Mouse (Mus musculus) heart, adult 2 months (tissue): ENCODE data around the gene Smug1. TPM values are rescaled to one million over a fixed set of nuclear protein-coding genes. Genes with fewer than 3 reads are reported as not detected.

Experiments
- DNase-seq, 2 experiments: peaks; one replicate each; pipeline ENCODE4 v3.0.0; 2021
- H3K27ac ChIP-seq: fragments of 200-600 bp; 2 replicates; pipeline ENCODE4 v1.8.1; 2022
- H3K27me3 ChIP-seq: fragments of 200-500 bp; 2 replicates; pipeline ENCODE4 v1.6.1; 2012; ENCODE audit warnings: mild to moderate bottlenecking, low read length, inconsistent platforms, mixed read lengths; ENCODE audit not compliant: control insufficient read depth, insufficient read depth
- H3K36me3 ChIP-seq: fragments of 200-500 bp; 2 replicates; pipeline ENCODE4 v1.6.1; 2012; ENCODE audit warnings: low read length, inconsistent platforms; ENCODE audit not compliant: control insufficient read depth, insufficient read depth
- H3K4me1 ChIP-seq: fragments of 200-500 bp; 2 replicates; pipeline ENCODE4 v1.6.1; 2011; ENCODE audit warnings: low read length; ENCODE audit not compliant: control insufficient read depth, insufficient read depth
- H3K4me3 ChIP-seq: fragments of 200-600 bp; 2 replicates; pipeline ENCODE4 v1.8.1; 2022
- H3K79me2 ChIP-seq: fragments of 200-500 bp; replicated peaks from 2 replicates; pipeline ENCODE4 v1.6.1; 2012; ENCODE audit warnings: mild to moderate bottlenecking, inconsistent platforms, low read length, moderate library complexity, mixed read lengths; ENCODE audit not compliant: control insufficient read depth, insufficient read depth
- H3K9ac ChIP-seq: fragments of 200-500 bp; 2 replicates; pipeline ENCODE4 v1.6.1; 2012; ENCODE audit warnings: low read depth, mild to moderate bottlenecking, control low read depth, inconsistent platforms, low read length, mixed read lengths
- CTCF ChIP-seq: fragments of 200-600 bp; IDR thresholded peaks from 2 replicates; pipeline ENCODE4 v1.8.1; 2022; ENCODE audit warnings: antibody characterized with exemption, mild to moderate bottlenecking, moderate library complexity
- EP300 ChIP-seq: fragments of 200-500 bp; IDR thresholded peaks from 2 replicates; pipeline ENCODE4 v1.6.1; 2011; ENCODE audit warnings: low read depth, low read length, control low read depth; ENCODE audit not compliant: insufficient read depth
- POLR2A ChIP-seq: fragments of 200-500 bp; IDR thresholded peaks from 2 replicates; pipeline ENCODE4 v1.6.1; 2011; ENCODE audit warnings: mild to moderate bottlenecking, low read depth, low read length, control low read depth; ENCODE audit not compliant: insufficient read depth
- WGBS: fragments of 180-500 bp; shearing (Covaris S2); methylation state at CpG from one replicate; pipeline ENCODE4 v1.1.7; 2018; 5-methylcytosine and 5-hydroxymethylcytosine counted together
- intact Hi-C: fragments of 180-260 bp; cut with DNase I; formaldehyde crosslinking; loops from one replicate; pipeline ENCODE4 v1.15.1; 2025
- long read RNA-seq: library from polyadenylated mRNA; stranded (forward); transcript quantifications from one replicate; pipeline ENCODE4 v2.0.0, GENCODE M21; 2021
- polyA plus RNA-seq: library from polyadenylated mRNA; depleted of rRNA; stranded (reverse); fragments of >200 nt; gene quantifications from 2 replicates; pipeline ENCODE4 v1.2.3, GENCODE M21; 2012; rRNA removed
- total RNA-seq, 2 experiments: library from RNA; stranded (reverse); gene quantifications; 2 replicates each; pipeline ENCODE4 v1.2.3; 2021

Smug1 gene
- 10 to 100 TPM; 13.9 to 15.2 TPM for total RNA-seq
- polyA plus RNA-seq: 13.3 and 13.9 TPM in 2 replicates
- long read RNA-seq, partial matches to known transcripts: 18 of 22 reads
- long read RNA-seq, other reads (novel, unspliced or antisense): 3 of 22 reads

GRCm38 (mm10) chr15:103167042-103167615 lies at the start of gene Smug1:
Gene Smug1 (minus strand): TSS chr15:103167092.
- peaks cover 3% of the 10 kb centered on the region for H3K4me1 ChIP-seq
- no peak within 1 kb of the TSS for H3K4me3 ChIP-seq
- intact Hi-C loops: no loop called here
- no peaks in the 10 kb centered on the region for H3K36me3 ChIP-seq
- TF ChIP-seq EP300: no peak
- TF ChIP-seq CTCF: no peak
- TF ChIP-seq POLR2A: no peak
- no peak for DNase-seq
- no peaks in the 10 kb centered on the region for H3K79me2 ChIP-seq
- H3K27me3 ChIP-seq: peaks cover 10% of the 10 kb centered on the region
- H3K27ac ChIP-seq: no peak within 1 kb of the TSS
- H3K9ac ChIP-seq: no peak within 1 kb of the TSS
- 48% methylated on average over 6 of the region's 6 CpGs for WGBS

- Histone ChIP-seq H3K4me3 (no peak overlapping the region), H3K9ac (no peak overlapping the region), H3K27ac (peak overlapping the region; percentile 85), H3K36me3 (peaks cover 9% of the 10 kb centered on the region), H3K27me3 (no peaks in the 10 kb centered on the region), H3K79me2 (0 out of 2 replicates have a peak, but pooled peaks cover 2% of the 10 kb centered on the region), H3K4me1 (peaks cover 3% of the 10 kb centered on the region)
- DNase-seq: no peak
- TF ChIP-seq POLR2A (no peak), CTCF (no peak), EP300 (no peak)
- 70% methylated on average over 2 of the region's 2 CpGs for WGBS
- intact Hi-C loops: no loop called here
Measured at GRCm38 (mm10) chr15:103216052-103216451, 49.2 kb upstream of the Smug1 start.

DNA sequence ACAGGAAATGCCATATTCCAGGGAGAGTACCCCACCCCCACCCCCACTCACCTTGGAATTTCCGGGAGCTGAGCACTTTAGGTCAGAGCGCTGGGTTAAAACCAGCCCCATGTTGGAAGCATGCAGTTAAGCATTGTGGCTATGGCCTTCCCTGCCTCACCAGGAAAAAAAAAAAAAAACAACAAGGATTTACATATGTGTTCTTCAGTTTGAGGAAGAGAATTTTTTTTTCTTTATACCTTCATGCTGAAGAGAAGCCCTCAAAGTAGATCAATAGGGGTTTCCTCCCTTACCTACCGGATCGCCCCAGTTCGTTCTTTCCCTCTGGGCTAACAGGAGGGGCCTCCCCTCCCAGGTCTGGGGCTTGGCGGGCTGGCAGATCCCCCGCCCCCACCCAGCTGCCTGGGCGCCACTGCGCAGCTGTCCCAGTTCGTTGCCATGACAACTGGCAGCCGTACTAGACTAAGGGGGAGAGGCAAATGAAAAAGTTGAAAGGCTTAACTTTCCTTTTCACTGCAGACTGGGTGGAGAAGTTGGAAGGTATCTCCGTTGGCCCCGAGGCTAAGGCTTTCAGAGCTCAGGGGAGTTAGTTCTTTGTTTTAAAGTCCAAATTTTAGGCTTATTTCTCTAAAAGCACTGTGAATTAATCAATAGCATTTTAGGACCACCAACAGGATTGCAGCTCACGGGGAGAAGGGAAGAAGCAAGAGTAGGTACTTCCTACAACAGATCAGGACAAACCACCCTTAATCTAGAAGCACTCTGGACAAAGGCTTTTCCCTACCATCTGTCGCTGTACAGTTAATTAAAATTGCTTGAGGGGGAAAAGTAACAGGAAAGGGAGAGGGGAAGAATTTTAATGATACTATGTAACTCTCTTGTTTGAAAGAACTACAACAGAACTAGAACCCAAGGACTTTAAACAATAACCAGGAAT lies 48.3 kb upstream of the Smug1 start:
- intact Hi-C loops: no loop called here
- 0 out of 2 replicates have a peak, but pooled peaks cover 4% of the 10 kb centered on the region for H3K79me2 ChIP-seq
- TF ChIP-seq CTCF (no peak), EP300 (0 out of 2 replicates have a peak, but pooled peaks have one; percentile 39), POLR2A (peak; percentile 29; the same call in 1 of the 2 replicates)
- peaks cover 2% of the 10 kb centered on the region for H3K4me1 ChIP-seq
- H3K4me3 ChIP-seq: peak overlapping the region; percentile 68
- H3K27me3 ChIP-seq: no peaks in the 10 kb centered on the region
- DNase-seq: peak; percentile 85 to 89
- peak overlapping the region; percentile 85 for H3K27ac ChIP-seq
- 1% methylated on average over 15 of the region's 15 CpGs for WGBS
- peak overlapping the region; percentile 68 for H3K9ac ChIP-seq
- peaks cover 4% of the 10 kb centered on the region for H3K36me3 ChIP-seq

- no peak for DNase-seq
- Histone ChIP-seq H3K79me2 (0 out of 2 replicates have a peak, but pooled peaks cover 4% of the 10 kb centered on the region), H3K27me3 (no peaks in the 10 kb centered on the region), H3K4me1 (peaks cover 2% of the 10 kb centered on the region), H3K27ac (peak overlapping the region; percentile 85), H3K36me3 (peaks cover 4% of the 10 kb centered on the region), H3K4me3 (peak overlapping the region; percentile 68; the same call in 1 of the 2 replicates), H3K9ac (no peak overlapping the region)
- intact Hi-C loops: no loop called here
- TF ChIP-seq POLR2A (no peak), EP300 (no peak), CTCF (no peak)
- 34% methylated on average over 2 of the region's 2 CpGs for WGBS
Measured at GRCm38 (mm10) chr15:103214149-103214548, 47.3 kb upstream of the Smug1 start.

DNA sequence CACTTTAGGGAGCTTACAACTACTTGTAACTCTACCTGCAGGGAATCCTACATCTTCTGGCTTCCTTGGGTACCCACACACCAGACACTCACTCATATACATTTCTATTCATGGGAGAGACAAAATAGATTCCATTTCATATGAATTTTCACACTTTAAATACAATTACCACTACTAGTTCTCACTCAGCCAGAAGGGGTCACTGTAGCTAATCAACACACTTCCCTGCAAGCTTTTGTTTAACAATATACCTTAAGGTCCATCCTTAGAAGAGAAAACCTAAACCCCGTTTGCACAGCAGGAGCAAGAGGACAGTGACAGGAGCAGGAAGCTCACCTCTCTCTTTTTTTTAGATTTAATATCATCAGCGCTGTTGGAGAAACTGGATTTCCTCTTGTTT lies 38.3 kb upstream of the Smug1 start:
- 43% methylated on average over 2 of the region's 2 CpGs for WGBS
- H3K4me3 ChIP-seq: no peak overlapping the region
- intact Hi-C loops: no loop called here
- H3K27me3 ChIP-seq: no peaks in the 10 kb centered on the region
- peaks cover 12% of the 10 kb centered on the region for H3K36me3 ChIP-seq
- DNase-seq: no peak
- no peaks in the 10 kb centered on the region; the same call in 1 of the 2 replicates for H3K4me1 ChIP-seq
- no peak overlapping the region for H3K9ac ChIP-seq
- H3K79me2 ChIP-seq: no peaks in the 10 kb centered on the region
- H3K27ac ChIP-seq: no peak overlapping the region
- TF ChIP-seq CTCF (peak; percentile 67), EP300 (no peak)
